Mouse (Mus musculus) frontal cortex, adult (tissue): ENCODE data around the gene 2310034C09Rik.
"Not testable (repeated sequence)": the region's sequence is repeated elsewhere in the genome, so short reads cannot be mapped to it uniquely, and the experiment has no call there.

ENCODE experiments used
- ATAC-seq: cut with Nextera tagmentation; 2 replicates; pipeline ENCODE4 v1.9.2; 2017; ENCODE audit warnings: mild to moderate bottlenecking, moderate library complexity, mixed read lengths; ENCODE audit not compliant: low TSS enrichment

Gene 2310034C09Rik

DNA sequence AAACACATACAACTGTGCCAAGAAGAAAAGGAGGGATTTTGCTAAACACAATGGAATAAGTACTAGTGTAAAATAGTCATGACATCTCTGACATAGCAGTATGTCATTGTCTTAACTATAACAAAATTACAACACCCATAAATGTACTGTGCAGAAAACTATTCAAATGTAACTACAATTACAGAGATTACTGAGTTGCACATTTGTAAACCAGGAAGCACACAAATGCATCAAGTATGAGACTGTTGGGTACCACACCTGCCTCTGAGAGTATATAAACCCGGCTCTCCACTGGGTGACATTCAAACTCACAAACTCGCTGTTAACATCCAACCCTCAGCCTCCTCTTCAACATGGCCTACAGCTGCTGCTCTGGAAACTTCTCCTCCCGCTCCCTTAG is at the start of gene 2310034C09Rik:
TSS of gene 2310034C09Rik (plus strand) at position 301 of the 400 bp plus-strand sequence.
- ATAC-seq, result not testable (repeated sequence)

DNA sequence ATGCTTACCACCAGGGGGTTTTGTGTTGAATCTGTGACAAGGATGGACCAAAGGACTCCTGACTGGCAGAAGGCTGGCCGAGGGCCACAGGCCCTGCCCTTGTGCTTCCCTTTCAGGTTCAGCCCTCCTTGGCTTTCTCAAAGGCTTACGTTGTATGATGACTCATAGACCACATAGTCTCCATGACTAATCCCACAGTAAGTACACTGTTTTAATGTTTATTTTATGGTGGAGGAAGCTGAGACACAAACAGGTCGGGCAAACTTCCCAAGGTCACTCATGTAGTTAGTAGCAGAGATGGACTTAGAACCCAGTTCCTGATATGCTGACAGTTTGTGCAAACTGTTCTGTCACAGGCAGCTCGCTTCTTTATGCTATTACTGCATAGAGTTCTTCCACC is 47.9 kb upstream of the 2310034C09Rik start:
- no peak for ATAC-seq

- ATAC-seq, result no peak
Observed at GRCm38 (mm10) chr16:88711245-88711644, 47.4 kb upstream of the 2310034C09Rik start.

GRCm38 (mm10) chr16:88716549-88716948 is 42.1 kb upstream of the 2310034C09Rik start:
- no peak for ATAC-seq

DNA sequence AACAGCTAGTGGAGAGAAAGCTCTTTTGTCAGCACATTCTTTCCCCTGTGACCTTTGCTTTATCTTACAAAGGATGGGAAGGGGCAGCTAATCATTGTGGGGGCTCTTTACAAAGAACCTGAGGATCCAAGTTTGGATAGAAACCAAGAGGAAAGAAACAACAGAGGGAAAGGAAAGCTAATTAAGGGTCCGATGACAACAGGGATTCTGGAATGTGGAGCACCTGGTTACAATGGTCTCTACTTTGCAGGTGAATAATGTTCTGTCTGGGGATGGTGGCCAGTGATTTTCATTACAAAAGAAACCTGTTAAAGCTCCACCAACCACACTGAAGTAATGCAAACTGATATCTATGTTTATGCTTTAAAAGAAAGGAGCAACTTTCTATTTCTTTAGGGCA is 38.6 kb upstream of the 2310034C09Rik start:
- ATAC-seq, result no peak

DNA sequence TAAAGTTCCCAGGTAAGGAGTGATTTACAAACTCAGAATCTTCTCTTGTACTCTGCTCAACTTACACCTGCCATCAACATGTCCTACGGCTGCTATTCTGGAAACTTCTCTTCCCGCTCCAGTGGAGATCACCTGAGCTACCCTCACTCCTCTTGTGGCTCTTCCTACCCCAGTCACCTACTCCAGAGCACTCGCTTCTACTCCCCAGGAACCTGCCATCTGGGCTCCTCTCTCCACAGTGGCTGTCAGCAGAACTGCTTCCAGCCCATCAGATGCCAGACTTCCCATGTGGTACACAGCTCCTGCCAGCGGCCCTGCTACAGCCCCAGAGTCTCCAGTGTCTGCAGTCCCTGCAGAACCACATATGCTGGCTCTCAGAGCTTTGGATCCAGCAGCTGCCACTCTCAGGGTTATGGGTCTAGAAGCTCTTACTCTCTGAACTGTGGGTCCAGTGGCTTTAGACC is 29.8 kb upstream of the 2310034C09Rik start, which contains the start of gene Krtap13-1:
TSS of gene Krtap13-1 (plus strand) at position 51 of the 464 bp plus-strand sequence.
- no peak for ATAC-seq

DNA sequence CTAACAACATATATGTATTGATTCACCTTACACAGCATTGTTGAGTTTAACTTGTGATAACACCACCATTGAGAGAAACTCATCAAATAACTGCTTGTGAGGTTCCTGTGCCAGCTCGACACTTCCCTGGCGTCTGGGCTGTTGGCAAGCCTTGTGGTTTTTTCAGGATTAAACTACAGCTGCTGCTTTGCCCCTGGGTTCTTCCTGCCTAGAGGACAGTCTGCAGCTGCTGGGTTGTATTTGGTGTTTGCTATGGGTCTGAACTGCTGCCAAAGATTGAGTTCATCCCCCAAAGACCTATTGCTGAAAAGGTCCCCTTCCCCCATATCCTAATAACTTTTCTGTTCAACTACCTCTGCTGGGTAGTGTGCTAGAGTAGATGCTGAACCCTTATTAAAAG is 23.3 kb upstream of the 2310034C09Rik start:
- no peak for ATAC-seq

GRCm38 (mm10) chr16:88744750-88745340 is 13.8 kb upstream of the 2310034C09Rik start:
- no peak for ATAC-seq

GRCm38 (mm10) chr16:88747943-88748342 is 10.7 kb upstream of the 2310034C09Rik start:
- ATAC-seq, result no peak

DNA sequence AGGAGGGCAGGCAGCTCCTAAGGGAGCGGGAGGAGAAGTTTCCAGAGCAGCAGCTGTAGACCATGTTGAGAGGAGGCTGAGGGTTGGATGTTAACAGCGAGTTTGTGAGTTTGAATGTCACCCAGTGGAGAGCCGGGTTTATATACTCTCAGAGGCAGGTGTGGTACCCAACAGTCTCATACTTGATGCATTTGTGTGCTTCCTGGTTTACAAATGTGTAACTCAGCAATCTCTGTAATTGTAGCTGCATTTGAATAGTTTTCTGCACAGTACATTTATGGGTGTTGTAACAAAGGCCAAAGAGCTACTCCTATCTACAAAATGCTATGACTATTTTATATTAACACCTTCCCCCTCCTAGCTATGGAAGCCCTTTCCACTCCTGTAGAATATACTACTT is 7.1 kb upstream of the 2310034C09Rik start, which contains the start of gene Krtap13:
TSS of gene Krtap13 (minus strand) at position 101 of the 400 bp plus-strand sequence.
- ATAC-seq, result not testable (repeated sequence)

GRCm38 (mm10) chr16:88774106-88774505 is 15.5 kb downstream of the 2310034C09Rik start, which contains the start of gene 2310057N15Rik:
Gene 2310057N15Rik, minus strand, starts transcription at chr16:88774206.
- no peak for ATAC-seq

DNA sequence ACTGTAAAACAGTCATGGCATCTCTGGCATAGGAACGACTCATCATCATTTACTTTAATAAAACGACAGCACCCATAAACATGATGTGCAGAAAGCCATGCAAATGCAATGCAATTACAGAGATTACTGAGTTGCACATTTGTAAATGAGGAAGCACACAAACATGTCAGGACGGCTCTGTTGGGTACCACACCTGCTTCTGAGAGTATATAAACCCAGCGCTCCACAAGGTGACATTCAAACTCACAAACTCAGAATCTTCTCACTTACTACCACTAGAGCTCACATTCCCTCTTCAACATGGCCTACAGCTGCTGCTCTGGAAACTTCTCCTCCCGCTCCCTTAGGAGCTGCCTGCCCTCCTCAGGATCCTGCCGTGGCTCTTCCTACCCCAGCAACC is 18.9 kb downstream of the 2310034C09Rik start, which contains the start of gene Gm5965:
TSS of gene Gm5965 (plus strand) at position 301 of the 400 bp plus-strand sequence.
- ATAC-seq, result no peak

DNA sequence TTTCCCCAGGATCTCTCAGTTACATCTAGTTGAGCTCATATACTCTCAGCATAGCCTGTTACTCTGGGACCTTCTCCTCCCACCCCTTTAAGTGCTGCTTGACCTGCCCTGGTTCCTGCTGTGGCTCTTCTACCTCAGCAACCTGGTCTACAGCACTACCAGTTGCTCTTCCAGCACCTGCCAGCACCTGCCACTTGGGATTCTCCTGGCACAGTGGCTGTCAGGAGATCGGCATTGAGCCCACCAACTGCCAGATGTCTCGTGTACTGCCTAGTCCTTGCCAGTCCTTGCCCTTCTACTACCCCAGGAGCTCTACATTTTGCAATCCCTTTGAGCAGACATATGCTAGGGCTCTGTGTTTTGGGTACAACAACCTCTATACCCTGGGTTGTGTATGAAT is 28.1 kb downstream of the 2310034C09Rik start:
- no peak for ATAC-seq
